Mouse (Mus musculus) bone marrow, adult 2 months (tissue): Measurements from ENCODE around the gene Apol7e.
"Not testable (repeated sequence)": the region's sequence is repeated elsewhere in the genome, so short reads cannot be mapped to it uniquely, and the experiment has no call there.

Source experiments
- CTCF ChIP-seq: fragments of 200-500 bp; IDR thresholded peaks from 2 replicates; pipeline ENCODE4 v1.5.1; 2011; ENCODE audit warnings: low read length, control low read depth; ENCODE audit not compliant: control insufficient read depth, insufficient read depth
- POLR2A ChIP-seq: fragments of 200-500 bp; IDR thresholded peaks from 2 replicates; pipeline ENCODE4 v1.6.1; 2011; ENCODE audit warnings: low read depth, mild to moderate bottlenecking, control low read depth, low read length, borderline replicate concordance; ENCODE audit not compliant: control insufficient read depth

DNA sequence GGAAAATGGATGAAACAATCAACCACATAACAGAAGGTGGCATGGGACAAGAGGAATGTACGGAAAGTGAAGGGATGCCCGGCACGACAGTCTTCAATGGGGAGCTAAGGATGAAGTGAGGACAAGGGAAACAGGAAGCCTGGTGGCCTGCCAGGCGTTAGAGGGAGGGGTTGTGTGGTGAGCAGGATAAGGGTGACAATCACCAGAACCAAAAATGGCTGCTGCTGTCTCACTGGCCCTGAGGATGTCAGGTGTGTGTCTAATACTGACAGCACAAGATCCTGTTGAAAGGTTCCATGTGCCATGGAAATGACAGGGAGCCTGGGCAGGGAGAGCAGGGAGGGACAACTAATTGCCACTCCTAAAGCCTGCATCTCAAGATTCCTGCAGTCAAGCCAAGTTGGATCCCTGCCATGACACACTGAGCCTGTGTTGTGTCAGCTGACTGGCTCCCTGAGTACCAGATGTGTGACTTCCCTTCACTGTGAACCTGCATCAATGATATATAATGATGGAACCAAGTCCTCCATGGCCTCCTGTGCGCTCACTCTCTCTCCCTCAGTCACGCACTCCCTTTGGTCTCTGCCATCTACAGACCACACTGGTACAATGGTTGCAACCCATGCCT is 26.9 kb downstream of the Apol7e start:
- not testable (repeated sequence) for TF ChIP-seq CTCF, POLR2A
